Mouse (Mus musculus) liver, postnatal 0 days (tissue): ENCODE data around the gene Bag6.

Experiments
- CTCF ChIP-seq: sonication (generic); IDR thresholded peaks from 2 replicates; pipeline ENCODE4 v1.5.1; 2016; ENCODE audit warnings: antibody characterized with exemption, low read depth
- EP300 ChIP-seq: IDR thresholded peaks from 2 replicates; pipeline ENCODE4 v1.6.1; 2016; ENCODE audit warnings: antibody characterized with exemption, low read depth, mild to moderate bottlenecking

DNA sequence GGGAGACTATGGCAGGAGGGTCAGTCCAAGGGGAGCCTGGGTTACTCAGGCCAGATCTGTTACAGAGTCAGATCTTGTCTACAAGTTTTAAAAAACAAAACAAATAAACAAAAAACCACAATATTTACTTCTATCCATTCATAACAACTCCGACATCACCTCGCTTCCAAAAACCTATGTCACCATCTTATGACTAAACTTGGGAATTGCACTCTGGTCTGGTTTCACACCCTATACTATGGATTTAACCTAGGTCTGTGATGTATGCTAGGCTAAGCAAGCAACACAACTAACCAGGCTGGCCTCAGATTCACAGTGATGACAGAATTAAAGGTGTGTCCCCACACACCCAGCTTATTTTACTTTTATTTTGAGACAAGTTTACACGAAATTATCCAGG lies 28.5 kb upstream of the Bag6 start:
- TF ChIP-seq CTCF (no peak), EP300 (no peak)
